Mouse (Mus musculus) midbrain, postnatal 0 days (tissue): ENCODE data around the gene Gpc6. TPM values are rescaled to one million over a fixed set of nuclear protein-coding genes. Genes with fewer than 3 reads are reported as not detected.

Experiments
- ATAC-seq: fragments of 200-750 bp; cut with Nextera tagmentation; 2 replicates; pipeline ENCODE4 v1.8.0; 2017; ENCODE audit warnings: moderate number of reproducible peaks, mild to moderate bottlenecking, moderate TSS enrichment, moderate library complexity; ENCODE audit not compliant: low FRiP score
- DNase-seq: peaks from one replicate; pipeline ENCODE4 v3.0.0-alpha.2; 2015; ENCODE audit warnings: low spot score
- H3K27ac ChIP-seq: fragments of 300-500 bp; sonication (generic); 2 replicates; pipeline ENCODE4 v1.5.1; 2014; ENCODE audit warnings: low read depth, mild to moderate bottlenecking, low read length, mixed read lengths
- H3K27me3 ChIP-seq: fragments of 300-500 bp; sonication (generic); 2 replicates; pipeline ENCODE4 v1.6.1; 2014; ENCODE audit warnings: low read length, control low read depth, mixed read lengths; ENCODE audit not compliant: insufficient read depth
- H3K36me3 ChIP-seq: fragments of 300-500 bp; sonication (generic); 2 replicates; pipeline ENCODE4 v1.6.1; 2014; ENCODE audit warnings: low read length, control low read depth, mixed read lengths; ENCODE audit not compliant: insufficient read depth
- H3K4me1 ChIP-seq: fragments of 300-500 bp; sonication (generic); 2 replicates; pipeline ENCODE4 v1.6.1; 2014; ENCODE audit warnings: mild to moderate bottlenecking, control low read depth, antibody characterized with exemption, low read length, mixed read lengths; ENCODE audit not compliant: insufficient read depth
- H3K4me2 ChIP-seq: fragments of 300-500 bp; sonication (generic); 2 replicates; pipeline ENCODE4 v1.6.1; 2014; ENCODE audit warnings: low read depth, mild to moderate bottlenecking, low read length, mixed read lengths; ENCODE audit not compliant: poor library complexity, severe bottlenecking
- H3K4me3 ChIP-seq: fragments of 300-500 bp; sonication (generic); 2 replicates; pipeline ENCODE4 v1.5.1; 2014; ENCODE audit warnings: low read depth, mild to moderate bottlenecking, low read length, moderate library complexity
- H3K9ac ChIP-seq: fragments of 300-500 bp; sonication (generic); replicated peaks from 2 replicates; pipeline ENCODE4 v1.6.1; 2014; ENCODE audit warnings: mild to moderate bottlenecking, low read length, moderate library complexity, mixed read lengths; ENCODE audit not compliant: poor library complexity, severe bottlenecking
- H3K9me3 ChIP-seq: fragments of 300-500 bp; sonication (generic); 2 replicates; pipeline ENCODE4 v1.6.1; 2016; ENCODE audit warnings: low read length, control low read depth
- CTCF ChIP-seq: IDR thresholded peaks from 2 replicates; pipeline ENCODE4 v1.5.1; 2016; ENCODE audit warnings: antibody characterized with exemption, mild to moderate bottlenecking
- WGBS: fragments of 180-500 bp; shearing (Covaris S2); extraction: QIAGEN DNeasy Blood & Tissue Kit; methylation state at CpG from one replicate; pipeline ENCODE4 v1.1.7; 2014; 5-methylcytosine and 5-hydroxymethylcytosine counted together
- microRNA-seq: library from miRNA; unstranded; fragments of <30 nt; microRNA quantifications from one replicate; pipeline ENCODE4, GENCODE M21; 2016; ENCODE audit warnings: borderline number of aligned reads
- polyA plus RNA-seq: library from polyadenylated mRNA; unstranded; fragments of >200 nt; fragmentation: Nextera tagmentation; extraction: Ambion mirVana; gene quantifications from 2 replicates; pipeline ENCODE4 v1.2.1, GENCODE M21; 2015
- total RNA-seq: library from RNA; depleted of rRNA; stranded (reverse); fragments of >200 nt; gene quantifications from 2 replicates; pipeline ENCODE4 v1.2.3, GENCODE M21; 2014

The Gpc6 gene
- total and polyA plus RNA-seq, 2 experiments from 2014 or later: 19.3 to 20.3 TPM

DNA sequence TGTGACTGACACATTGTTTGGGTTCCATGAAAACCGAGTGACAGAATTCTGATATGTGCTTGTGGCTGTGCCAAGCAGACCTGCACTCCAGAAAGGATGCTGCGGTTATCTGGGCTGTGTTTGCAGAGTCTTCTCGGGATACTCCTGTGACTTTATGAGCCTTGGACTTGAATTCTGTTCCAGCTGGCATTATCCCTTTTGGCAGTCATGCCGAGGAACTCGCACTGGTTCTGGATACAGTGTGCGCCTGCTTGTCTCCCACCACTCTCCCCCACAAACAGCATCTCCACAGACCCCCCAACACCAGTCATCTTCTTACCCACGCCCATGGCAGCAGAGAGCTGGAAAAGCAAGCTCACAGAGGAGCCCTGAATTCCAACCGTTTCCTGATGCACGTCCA, 1084.4 kb downstream of the Gpc6 start:
- 63% methylated on average over 9 of the region's 9 CpGs for WGBS
- no peak for TF ChIP-seq CTCF

DNA sequence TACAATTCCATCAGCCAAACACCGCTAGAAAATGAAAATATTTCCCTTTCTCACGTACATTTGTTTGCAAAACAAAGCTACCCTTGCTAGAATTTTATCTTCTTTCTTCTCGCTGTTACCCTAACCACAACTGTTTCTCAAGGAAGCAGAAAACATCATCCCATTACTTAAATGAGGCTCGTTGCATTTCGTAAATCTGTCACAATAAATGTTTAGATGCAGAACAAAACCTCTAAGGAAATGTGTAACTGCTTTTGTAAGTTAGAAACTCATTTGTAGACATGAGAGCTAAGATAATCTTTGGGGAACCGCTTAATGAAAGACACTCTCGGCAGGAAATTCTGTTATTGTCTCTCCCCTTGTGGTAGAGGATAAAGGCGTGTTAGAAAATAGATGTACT, 1088.1 kb downstream of the Gpc6 start:
- TF ChIP-seq CTCF: no peak
- DNase-seq (no peak), ATAC-seq (no peak)
- Histone ChIP-seq H3K27me3 (no peaks in the 10 kb centered on the region), H3K9me3 (no peaks in the 10 kb centered on the region), H3K4me3 (no peak overlapping the region), H3K36me3 (no peaks in the 10 kb centered on the region), H3K4me1 (no peaks in the 10 kb centered on the region), H3K9ac (no peak overlapping the region), H3K4me2 (no peak overlapping the region), H3K27ac (no peak overlapping the region)
- 60% methylated on average over 8 of the region's 8 CpGs for WGBS

More for the DNA sequence above, 1084.4 kb downstream of the Gpc6 start:
- DNase-seq: no peak
- Histone ChIP-seq H3K27me3 (no peaks in the 10 kb centered on the region), H3K27ac (no peak overlapping the region), H3K4me2 (no peak overlapping the region), H3K36me3 (no peaks in the 10 kb centered on the region), H3K4me1 (no peaks in the 10 kb centered on the region), H3K9me3 (no peaks in the 10 kb centered on the region), H3K4me3 (no peak overlapping the region), H3K9ac (no peak overlapping the region)
- ATAC-seq: no peak

DNA sequence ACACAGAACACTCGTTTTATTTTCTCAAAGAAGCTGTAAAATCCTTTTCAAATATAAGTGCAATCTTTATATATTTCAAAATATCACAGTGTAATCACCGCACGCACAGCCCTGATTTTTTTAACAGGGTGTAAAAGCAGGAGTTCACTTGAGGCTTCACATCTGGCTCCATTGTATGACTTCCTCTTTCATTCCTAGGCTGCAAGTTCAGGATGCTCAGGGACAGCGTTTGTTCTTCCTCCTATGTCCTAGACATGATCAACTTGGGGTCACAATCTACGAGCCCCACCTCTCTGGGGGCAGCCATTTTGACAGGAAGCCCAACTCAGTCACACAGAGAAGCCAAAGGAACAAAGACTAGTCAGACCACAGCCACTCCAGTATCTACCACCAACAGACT, 1094.2 kb downstream of the Gpc6 start:
- 85% methylated on average over 5 of the region's 5 CpGs for WGBS
- Histone ChIP-seq H3K4me1 (no peaks in the 10 kb centered on the region), H3K27me3 (no peaks in the 10 kb centered on the region), H3K36me3 (no peaks in the 10 kb centered on the region), H3K4me2 (no peak overlapping the region), H3K27ac (no peak overlapping the region), H3K9me3 (no peaks in the 10 kb centered on the region), H3K9ac (no peak overlapping the region), H3K4me3 (no peak overlapping the region)
- DNase-seq (no peak), ATAC-seq (no peak)
- TF ChIP-seq CTCF: no peak

DNA sequence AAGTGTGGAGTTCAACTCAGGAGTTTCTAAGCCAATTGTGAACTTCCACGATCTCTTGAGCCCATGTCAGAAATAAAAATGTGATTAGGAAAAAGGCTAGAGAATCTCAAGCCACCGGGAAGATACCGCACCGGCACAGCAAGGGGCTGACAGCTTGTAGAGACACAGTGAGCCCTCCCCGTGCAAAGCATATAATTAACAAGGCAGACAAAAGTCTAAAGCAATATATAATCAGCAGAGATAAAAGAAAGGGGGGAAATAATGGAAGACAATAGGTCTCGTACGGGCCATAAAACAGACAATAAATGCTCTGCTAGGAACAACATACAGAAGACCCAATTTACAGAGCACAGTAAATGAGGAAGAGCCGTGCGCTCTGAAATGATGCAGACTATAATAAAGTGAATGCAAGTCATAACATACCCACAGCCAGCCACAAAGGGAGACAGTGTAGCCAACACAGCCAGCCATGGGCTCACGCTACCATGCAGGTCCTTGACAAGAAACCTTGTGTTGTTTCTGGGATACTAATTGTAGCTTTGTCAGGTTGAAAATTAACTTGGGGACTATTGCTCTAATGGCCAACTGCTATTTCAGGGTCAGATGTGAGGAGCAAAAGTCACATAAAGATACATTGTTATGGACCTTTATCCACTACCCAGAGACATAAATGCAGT, 1096.9 kb downstream of the Gpc6 start:
- Histone ChIP-seq H3K4me3 (no peak overlapping the region), H3K9me3 (no peaks in the 10 kb centered on the region), H3K9ac (no peak overlapping the region), H3K27ac (no peak overlapping the region), H3K4me1 (no peaks in the 10 kb centered on the region), H3K27me3 (no peaks in the 10 kb centered on the region), H3K36me3 (no peaks in the 10 kb centered on the region), H3K4me2 (no peak overlapping the region)
- ATAC-seq (no peak), DNase-seq (no peak)
- no peak for TF ChIP-seq CTCF
- 59% methylated on average over 10 of the region's 10 CpGs for WGBS

Small RNA genes lying within 50 kb of the gene (microRNA-seq; reads per million reads assigned to microRNA genes)
- gene Mir6239: not detected
